Mouse (Mus musculus): ENCODE measurements around the gene Gm4214. TPM values are rescaled to one million over a fixed set of nuclear protein-coding genes. Genes with fewer than 3 reads are reported as not detected.
"Not testable (repeated sequence)": the region's sequence is repeated elsewhere in the genome, so short reads cannot be mapped to it uniquely, and the experiment has no call there.

Gm4214 gene
- polyA plus RNA-seq (2015; fragmentation: Nextera tagmentation; extraction: Ambion mirVana) = not detected in 2 replicates

- not testable (repeated sequence) for H3K9ac ChIP-seq; H3K9me3 ChIP-seq; H3K27ac ChIP-seq; ATAC-seq (ENCODE audit: low FRiP score, low read depth); H3K4me3 ChIP-seq; H3K36me3 ChIP-seq; H3K4me2 ChIP-seq (replicated peaks); H3K27me3 ChIP-seq; H3K4me1 ChIP-seq
- WGBS = no CpG with 5 or more reads among the region's 5 CpGs
These were observed at the start of gene Gm4214 for GRCm38 (mm10) chr7:22984573-22984972. Gene Gm4214 (minus strand): TSS chr7:22984673.

GRCm38 (mm10) chr7:23019823-23020222 is 35.4 kb upstream of the Gm4214 start, which contains the start of gene Gm4216:
Gene Gm4216 (minus strand): TSS chr7:23019923.
- ATAC-seq (ENCODE audit: low FRiP score, low read depth); H3K27ac ChIP-seq; H3K9me3 ChIP-seq; H3K36me3 ChIP-seq; H3K4me2 ChIP-seq (replicated peaks); H3K27me3 ChIP-seq; H3K4me1 ChIP-seq; H3K4me3 ChIP-seq; H3K9ac ChIP-seq: not testable (repeated sequence)
- no CpG with 5 or more reads among the region's 3 CpGs for WGBS

Other genes starting within 250 kb of the Gm4214 start
- gene Vmn1r157, start 223.0 kb downstream of the Gm4214 start, polyA plus RNA-seq (2015; fragmentation: Nextera tagmentation; extraction: Ambion mirVana) = not detected in 2 replicates
- gene Vmn1r158, start 193.9 kb downstream of the Gm4214 start, polyA plus RNA-seq (2015; fragmentation: Nextera tagmentation; extraction: Ambion mirVana) = not detected in 2 replicates
- not detected in 2 replicates for gene Vmn1r159, start 141.1 kb downstream of the Gm4214 start, polyA plus RNA-seq (2015; fragmentation: Nextera tagmentation; extraction: Ambion mirVana)
- not detected in 2 replicates for gene Vmn1r160, start 113.4 kb downstream of the Gm4214 start, polyA plus RNA-seq (2015; fragmentation: Nextera tagmentation; extraction: Ambion mirVana)
- not detected in 2 replicates for gene Gm4216, start 35.2 kb upstream of the Gm4214 start, polyA plus RNA-seq (2015; fragmentation: Nextera tagmentation; extraction: Ambion mirVana)
- not detected in 2 replicates for gene Vmn1r163, start 70.9 kb upstream of the Gm4214 start, polyA plus RNA-seq (2015; fragmentation: Nextera tagmentation; extraction: Ambion mirVana)
- not detected in 2 replicates for gene Gm8720, start 82.8 kb upstream of the Gm4214 start, polyA plus RNA-seq (2015; fragmentation: Nextera tagmentation; extraction: Ambion mirVana)
- not detected in 2 replicates for gene Gm10662, start 159.8 kb upstream of the Gm4214 start, polyA plus RNA-seq (2015; fragmentation: Nextera tagmentation; extraction: Ambion mirVana)
- not detected in 2 replicates for gene Vmn1r165, start 232.7 kb upstream of the Gm4214 start, polyA plus RNA-seq (2015; fragmentation: Nextera tagmentation; extraction: Ambion mirVana)

Measured in limb, embryonic 13.5 days (tissue).